Mouse (Mus musculus): ENCODE data around the gene Oas1a.
"Not testable (repeated sequence)": the region's sequence is repeated elsewhere in the genome, so short reads cannot be mapped to it uniquely, and the experiment has no call there.

The Oas1a gene

DNA sequence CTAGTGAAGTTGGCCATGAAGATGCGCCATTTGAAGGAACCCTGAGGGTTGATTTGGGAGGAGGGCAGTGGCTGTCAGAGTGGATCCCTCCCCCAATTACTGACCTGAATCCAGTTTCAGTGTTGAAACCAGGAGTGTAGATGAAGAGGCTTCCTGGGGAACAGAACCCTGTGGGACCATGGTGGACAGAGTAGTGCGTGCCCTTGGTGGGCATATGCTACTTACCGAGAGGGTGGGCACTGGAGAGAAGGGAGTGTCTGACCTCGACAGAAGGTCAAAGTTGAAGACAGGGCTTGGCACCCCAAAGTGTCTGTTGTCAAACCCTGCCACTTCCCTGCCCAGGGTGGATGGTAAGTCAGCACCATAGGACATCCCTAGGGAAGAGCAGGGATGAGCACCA lies 13.5 kb downstream of the Oas1a start:
- not testable (repeated sequence) for DNase-seq (ENCODE audit: low read depth, low spot score)

DNA sequence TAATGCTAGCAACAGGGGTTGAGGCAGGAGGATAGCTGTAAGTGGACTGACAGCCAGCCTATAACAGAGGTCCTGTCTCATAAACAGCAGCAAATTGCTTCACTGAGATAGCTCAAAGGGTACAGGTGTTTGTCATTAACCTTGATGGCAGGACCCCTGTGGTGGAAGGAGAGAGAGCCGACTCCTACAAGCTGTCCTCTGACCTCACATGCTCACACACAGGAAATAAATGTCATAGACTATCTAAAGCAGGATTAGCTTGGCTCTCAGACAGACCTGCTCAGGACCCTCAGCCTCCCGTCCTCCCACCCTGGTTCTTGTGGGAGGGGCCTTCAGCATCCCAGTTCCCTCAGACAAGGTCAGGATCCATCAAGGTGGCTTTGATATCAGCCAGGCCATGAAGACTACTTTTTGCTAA lies 15.1 kb downstream of the Oas1a start:
- DNase-seq (ENCODE audit: low read depth, low spot score), result no peak

DNA sequence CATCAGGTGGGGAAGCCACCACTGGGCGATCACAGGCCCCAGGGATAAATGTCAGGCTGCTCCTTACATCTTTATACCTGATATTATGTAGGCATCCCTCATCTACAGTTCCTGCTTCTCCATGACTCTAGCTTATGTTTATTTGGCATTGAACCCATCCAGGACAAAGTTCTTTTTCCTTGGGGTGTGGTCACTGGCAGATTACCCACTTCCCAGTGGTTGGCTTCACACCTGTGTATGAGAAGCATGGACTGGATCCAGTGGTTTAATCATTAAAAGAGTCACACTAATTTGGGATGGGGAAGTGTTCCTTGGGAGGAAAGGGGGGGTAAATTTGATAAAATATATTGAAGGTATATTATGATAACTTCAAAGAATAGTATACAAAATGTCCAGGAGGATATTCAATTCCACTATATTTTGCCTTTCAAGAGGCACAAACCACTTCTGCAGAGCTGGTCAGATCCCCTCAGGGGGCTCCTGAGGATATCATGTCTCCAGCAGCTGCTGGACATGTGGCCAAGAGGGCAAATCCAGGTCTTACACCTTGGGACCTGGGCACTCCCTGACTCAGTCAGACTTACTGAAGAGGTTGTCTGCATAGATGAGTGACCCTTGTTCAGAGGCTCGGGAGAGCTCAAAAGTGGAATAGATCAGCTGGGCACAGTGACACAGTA lies 15.6 kb downstream of the Oas1a start:
- not testable (repeated sequence) for DNase-seq (ENCODE audit: low read depth, low spot score)

DNA sequence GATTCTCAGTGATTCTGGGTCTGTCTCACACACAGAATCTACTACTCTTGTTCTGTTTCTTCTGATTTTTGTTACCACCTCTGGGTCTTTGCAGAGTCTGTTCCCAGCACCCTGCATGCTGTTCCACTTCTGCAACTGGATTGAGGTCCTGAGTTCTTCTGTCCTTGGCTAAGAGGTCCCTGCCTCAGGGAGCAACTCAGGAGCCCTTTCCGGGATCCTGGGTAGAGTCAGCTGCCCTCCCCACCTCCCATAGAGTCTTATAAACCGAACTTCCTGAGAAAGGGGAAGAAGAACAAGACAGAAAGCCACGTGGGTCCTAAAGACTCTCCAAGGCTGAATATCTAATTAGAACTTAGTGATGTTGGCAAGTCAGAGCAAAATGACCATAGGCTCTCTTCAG lies 16.3 kb downstream of the Oas1a start:
- no peak for DNase-seq (ENCODE audit: low read depth, low spot score)

DNA sequence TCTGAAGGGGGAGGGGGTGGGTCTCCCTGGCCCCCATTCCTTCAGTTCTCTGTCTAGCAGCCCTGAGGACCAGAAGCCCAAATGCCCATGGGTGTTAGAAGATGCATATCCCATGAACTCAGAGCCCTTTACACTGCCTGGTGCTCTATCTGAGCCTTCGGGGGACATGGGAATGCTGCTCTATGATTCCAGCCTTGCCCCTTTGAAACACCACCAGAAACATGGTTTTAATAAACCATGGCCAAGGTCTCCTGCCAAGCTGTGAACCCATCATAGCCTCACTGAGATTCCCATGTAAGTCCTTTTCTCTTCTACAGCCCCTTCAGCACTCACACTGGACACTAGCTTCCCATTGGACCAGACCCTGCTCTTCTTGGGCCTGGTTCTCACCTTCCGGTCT lies 17.3 kb downstream of the Oas1a start:
- no peak for DNase-seq (ENCODE audit: low read depth, low spot score)

DNA sequence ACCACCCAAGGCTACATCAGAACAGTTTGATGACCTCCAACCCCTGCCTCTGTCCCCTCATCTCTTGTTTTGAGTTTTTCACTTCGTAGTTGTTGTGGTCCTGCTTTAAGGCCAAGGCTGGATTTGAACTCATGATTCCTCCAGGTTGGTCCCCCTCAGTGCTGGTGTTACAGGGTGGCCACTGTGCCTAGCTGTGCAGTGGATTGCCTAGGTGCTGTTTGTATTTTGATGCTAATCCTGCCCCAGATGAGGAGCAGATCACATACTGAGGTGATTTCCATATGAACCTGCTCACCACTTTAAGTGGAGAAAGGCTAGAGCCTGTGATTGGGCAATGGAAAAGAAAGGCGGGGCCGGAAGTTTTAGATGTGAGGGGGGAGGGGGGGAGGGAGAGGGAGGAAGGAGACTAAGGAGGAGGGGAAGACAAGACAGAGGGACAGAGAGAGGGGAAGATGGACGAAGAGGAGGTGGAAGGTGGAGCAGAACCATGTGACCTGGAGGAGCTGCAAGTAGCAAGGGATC lies 19.0 kb downstream of the Oas1a start:
- not testable (repeated sequence) for DNase-seq (ENCODE audit: low read depth, low spot score)

DNA sequence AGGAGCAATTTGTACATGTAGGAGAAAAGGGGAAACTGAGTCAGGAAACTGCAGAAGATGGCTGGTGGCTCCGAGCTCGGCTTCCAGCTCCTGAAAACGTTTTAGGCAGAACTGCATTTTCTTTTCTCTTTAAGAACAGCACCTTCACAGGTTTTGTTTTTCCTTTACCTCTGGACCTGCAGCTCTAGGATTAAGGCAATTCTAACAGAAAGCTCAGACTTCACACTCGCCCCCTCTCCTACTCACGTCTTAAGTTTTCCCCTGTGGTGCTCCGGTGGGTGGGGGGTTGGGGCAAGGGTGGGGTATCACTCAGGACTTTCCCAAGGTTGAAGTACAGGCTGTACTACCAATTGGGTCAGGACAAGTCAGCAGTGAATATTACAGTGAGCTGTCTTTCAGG lies 19.5 kb downstream of the Oas1a start:
- no peak for DNase-seq (ENCODE audit: low read depth, low spot score)

DNA sequence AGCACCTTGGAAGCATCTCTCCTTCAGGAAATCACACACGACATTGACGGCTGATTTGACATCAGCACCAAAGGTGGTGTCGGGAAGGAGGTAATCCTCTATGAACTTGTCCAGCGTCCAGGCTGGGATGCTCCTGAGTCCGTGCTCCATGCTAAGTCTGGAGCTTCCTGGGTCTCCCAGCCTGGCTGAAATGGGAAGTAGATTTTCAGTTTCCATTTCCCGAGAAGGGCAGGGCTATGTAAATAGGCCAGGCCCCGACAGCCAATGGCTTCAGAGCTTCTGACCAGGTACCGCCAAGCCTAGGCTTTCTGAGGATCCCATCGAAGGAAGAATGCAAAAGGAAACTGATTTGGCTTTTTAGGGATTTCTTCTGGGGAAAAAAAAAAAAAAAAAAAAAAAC lies 19.9 kb downstream of the Oas1a start, which contains the start of gene Oas1g:
Gene Oas1g, minus strand, starts transcription at position 201 of the 400 bp plus-strand sequence.
- not testable (repeated sequence) for DNase-seq (ENCODE audit: low read depth, low spot score)

DNA sequence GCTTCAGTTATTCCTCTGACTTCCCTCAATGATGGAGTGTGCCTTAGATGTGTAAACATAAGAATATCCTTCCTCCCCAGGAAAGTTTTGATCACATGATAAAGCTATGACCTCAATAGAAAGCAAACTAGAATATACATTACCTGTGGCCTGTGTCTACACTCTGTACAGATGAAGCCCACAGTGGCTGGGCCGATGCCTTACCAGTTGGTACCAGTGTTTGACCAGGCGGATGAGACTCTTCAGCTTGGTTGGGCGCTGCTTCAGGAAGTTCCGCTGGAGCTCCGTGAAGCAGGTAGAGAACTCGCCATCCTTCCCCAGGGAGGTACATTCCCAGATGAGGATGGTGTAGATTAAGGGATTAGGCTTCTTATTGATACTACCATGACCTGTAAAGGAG lies 25.6 kb downstream of the Oas1a start:
- not testable (repeated sequence) for DNase-seq (ENCODE audit: low read depth, low spot score)

DNA sequence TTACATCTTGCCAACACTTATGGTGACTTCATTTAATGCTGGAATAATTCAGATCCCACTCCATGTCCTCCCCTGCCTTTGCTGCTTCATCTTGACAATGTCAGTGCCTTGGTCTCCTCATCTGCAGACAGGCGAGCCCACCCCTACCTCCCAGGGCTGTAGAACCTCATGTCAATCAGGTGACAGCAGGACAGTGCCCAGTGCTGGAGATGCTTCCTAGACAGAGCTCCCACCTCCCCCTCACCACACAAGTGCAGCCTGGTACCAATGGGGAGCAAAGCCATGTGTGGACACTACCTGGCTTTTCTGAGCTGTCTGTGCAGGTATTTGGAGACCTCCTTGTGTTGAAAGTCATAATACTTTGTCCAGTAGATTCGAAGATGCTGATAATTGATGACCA lies 28.5 kb downstream of the Oas1a start:
- not testable (repeated sequence) for DNase-seq (ENCODE audit: low read depth, low spot score)

DNA sequence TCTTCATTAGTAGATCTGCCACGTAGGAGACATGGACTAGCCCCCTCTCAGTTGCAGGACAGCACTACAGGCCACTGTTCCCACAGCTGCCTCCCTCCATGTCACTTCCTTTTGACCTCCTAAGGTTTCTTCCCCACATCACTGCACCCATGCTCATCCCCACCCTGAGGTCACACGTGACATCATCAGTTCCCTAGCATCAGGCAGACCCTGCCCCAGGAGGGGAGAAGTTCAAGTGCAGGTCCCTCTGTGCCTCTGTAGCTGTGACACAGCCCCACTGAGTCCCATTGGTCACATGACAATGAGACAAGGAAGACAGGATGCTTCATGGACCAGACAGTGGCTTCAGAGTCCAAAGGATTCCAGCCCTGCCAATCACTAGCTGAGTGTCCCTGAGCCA lies 29.9 kb downstream of the Oas1a start:
- not testable (repeated sequence) for DNase-seq (ENCODE audit: low read depth, low spot score)

DNA sequence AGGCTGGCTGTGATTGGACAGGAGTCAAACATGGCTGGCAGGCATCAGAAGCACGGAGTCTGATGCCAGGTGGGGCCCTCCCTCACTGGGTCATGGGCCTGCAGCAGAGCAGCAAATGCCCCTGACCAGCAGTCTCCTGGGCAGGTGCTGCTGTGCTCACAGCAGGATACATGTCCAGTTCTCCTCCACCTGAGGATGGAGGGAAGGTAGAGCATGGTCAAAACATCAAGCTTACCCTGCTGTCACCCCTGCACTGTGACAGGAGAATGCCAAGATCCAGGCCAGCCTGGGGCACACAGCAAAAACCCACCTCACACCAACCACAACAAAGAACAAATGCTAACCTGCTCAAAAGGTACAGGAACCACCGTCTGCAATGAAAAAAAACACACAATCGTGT lies 30.5 kb downstream of the Oas1a start:
- not testable (repeated sequence) for DNase-seq (ENCODE audit: low read depth, low spot score)

DNA sequence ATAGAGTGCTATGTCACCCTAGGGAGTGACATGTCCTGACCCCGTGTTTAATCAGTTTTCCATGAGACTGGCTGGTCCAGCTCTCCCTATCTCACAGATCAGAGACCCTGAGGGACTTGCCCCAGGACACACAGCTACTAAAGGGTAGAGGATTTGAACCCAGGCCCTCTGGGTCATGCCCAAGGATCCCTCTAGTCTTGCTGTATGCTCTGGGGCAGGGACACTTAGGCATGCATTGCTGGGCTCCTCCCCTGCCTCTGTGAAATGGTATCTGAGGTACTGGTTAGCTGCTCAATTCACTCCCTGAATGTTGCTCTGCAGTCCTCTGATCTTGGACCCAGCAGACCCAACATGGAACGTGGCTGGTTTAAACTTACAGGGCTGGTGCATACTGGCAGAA lies 35.9 kb downstream of the Oas1a start:
- DNase-seq (ENCODE audit: low read depth, low spot score), result no peak

DNA sequence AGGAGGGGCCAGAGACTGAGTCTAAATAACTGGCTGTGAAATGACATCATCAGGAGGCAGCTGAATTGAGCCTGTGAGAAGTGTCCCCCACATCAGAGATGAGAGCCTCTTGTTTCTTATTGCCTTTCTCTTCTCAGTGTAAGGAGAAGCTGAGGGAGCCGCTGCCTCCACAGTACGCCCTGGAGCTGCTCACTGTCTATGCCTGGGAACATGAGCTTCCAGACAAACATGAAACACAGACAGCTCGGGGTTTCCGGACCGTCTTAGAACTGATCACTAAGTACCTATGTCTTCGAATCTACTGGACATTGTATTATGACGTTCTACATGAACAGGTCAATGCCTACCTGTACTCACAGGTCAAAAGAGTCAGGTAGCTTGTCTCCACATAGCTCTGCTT lies 36.5 kb downstream of the Oas1a start:
- peak; percentile 3 for DNase-seq (ENCODE audit: low read depth, low spot score)

DNA sequence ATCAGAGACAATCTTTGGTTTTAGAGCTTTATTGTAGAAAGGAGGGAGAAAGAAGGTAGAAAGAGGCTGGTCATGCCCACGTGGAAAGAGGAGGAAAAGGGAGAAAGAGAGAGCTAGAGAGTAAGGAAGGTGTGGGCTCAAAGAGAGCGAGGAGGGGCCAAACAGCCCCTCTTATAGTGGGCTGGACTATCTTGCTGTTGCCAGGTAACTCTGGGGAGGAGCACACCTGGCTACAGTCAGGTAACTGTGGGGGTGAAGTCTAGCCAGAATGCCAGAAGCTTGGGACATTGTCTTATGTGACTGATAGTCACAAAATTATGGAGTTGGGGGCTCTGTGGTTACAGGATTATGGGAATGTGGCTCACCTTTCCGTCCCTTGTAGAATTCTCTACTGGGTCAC lies 37.2 kb downstream of the Oas1a start:
- no peak for DNase-seq (ENCODE audit: low read depth, low spot score)

DNA sequence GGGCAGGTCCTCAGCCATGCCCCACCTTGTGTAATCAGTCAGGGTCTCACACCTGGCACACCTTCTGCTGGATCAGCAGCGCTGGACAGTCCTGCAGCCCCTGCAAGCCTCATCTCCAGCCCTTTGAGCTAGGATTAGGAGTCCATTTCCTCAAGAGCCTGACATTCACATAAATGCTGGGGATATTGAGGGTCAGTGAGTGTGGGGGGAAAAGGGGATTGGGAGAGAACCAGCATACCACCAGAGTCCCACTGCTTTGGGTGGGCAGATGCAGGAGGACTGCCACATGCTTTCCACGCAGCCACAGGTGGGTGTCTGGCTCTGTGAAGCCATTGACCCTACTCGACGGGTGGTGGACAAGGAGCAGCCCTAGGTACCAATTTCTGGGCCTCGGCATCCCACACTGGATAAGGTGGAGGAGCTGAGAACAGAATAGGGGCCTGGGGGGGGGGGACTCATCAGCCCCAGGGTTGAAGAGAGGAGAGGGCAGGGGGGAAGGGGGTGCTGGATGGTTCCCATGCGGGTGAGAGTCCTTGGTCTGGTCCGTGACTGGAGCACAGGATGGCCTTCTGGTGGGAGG lies 37.8 kb downstream of the Oas1a start:
- no peak for DNase-seq (ENCODE audit: low read depth, low spot score)

DNA sequence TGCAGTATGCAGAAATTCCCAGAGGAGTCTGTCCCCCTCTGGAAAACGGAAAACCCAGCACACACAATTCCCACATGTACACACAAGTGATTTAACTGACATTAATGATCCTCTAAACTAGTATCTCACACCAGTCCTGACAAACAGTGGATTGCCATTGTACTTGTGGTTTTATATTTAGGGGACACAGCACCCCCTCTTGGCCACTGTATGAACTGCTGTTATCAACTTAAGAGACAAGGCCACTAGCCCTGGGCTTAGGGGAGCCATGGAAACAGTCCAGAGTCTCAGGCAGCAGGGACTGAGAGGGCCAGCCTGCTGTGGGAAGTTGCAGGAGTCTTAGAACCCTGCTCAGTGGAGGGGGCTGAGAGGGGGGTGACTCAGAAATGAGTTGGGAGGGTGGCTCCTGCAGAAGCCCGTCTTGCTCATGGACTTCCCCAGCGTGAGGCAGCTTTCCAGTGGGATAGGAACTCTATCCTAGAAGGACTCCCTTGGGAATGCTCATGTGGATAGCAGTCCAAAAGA lies 41.9 kb downstream of the Oas1a start:
- peak; percentile 3 for DNase-seq (ENCODE audit: low read depth, low spot score)

DNA sequence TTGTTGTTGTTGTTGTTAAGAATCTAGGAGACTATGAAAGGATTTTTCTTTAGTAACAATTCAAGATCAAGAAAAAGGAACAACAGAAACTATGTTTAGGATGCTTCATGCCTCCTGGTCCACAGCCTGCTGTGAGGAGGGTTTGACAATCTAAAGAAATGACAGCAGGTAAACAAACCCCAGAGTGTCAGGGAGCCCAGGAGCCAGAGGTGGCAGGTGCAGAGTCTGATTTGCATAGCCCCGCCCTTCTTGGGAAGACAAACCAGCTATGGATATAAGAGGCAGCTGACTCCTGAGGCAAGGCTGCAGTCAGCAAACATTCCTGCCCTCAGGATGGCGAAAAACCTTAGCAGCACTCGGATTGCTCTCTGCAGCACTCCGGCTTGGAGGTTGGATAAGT lies 46.2 kb downstream of the Oas1a start, which contains the start of gene Oas1h:
Gene Oas1h, plus strand, starts transcription at position 301 of the 400 bp plus-strand sequence.
- DNase-seq (ENCODE audit: low read depth, low spot score), result no peak

DNA sequence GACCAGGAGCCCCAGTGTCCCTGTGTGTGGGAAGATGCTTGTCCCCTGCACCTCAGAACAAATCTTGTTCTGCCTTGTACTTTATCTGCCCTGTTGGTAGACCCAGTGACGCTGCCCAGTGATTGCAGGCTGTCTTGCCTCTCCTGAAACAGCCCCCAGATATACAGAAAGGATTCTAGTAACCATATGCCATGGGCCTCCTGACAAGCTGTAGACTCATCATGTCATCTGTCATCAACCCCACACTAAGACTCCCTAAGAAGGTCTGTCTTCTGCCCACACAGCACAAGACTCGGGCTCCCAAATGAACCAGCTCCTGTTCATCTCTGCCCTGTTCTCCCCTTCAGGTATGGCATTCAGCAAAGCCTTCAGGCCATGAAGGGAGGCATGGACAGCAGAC lies 48.1 kb downstream of the Oas1a start:
- no peak for DNase-seq (ENCODE audit: low read depth, low spot score)

DNA sequence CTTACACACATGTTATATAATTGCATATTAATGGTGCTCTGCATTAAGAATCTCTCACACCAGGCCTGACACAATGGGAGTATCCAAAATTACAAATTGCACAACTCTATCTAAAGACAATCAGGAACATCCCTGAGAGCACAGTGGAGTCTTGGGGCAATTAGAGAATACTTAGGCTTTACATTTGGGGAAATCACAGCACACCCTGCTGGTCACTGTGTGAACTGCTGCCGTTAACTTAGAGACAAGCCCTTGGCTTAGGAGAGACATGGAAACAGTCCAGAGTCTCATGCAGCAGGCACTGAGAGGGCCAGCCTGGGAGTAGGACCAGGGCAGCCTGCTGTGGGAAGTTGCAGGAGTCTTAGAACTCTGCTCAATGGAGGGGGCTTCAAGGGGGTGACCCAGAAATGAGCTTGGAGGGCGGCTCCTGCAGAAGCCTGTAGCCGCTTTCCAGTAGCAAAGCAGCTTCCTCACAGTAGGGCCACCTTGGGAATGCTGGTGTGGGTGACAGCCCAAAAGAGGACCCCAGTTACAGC lies 57.7 kb downstream of the Oas1a start:
- peak; percentile 21 for DNase-seq (ENCODE audit: low read depth, low spot score)

DNA sequence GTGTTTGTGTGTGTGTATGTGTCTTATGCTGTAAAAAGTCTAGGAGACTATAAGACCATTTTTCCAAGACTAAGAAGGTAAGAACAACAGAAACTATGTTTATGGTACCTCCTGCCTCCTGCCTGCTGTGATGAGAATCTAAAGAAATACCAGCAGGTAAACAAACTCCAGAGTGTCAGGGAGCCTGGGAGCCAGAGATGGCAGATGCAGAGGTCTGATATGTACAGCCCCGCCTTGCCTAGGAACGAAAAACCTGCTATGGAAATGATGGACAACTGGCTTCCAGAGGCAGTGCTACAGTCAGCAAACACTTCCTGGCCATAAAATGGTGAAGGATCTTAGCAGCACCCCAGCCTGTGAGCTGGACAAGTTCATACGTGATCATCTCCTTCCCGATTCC lies 60.3 kb downstream of the Oas1a start, which contains the start of gene Oas1f:
Gene Oas1f, plus strand, starts transcription at position 301 of the 400 bp plus-strand sequence.
- no peak for DNase-seq (ENCODE audit: low read depth, low spot score)

Data from telencephalon, adult 2 months (tissue).